Mouse (Mus musculus) brown adipose tissue, adult 24 weeks (tissue): ENCODE measurements at regions not wholly inside any gene's neighbourhood (a gene's known extent, or its start where the extent isn't known, plus 50 kb on each side); places are given as distances from the start of the nearest gene placed in this dataset.

Experiments used
- H3K27ac ChIP-seq: fragments of 200-500 bp; replicated peaks from 2 replicates; pipeline ENCODE4 v1.5.1; 2012; ENCODE audit warnings: low read depth, mild to moderate bottlenecking, low read length
- H3K4me1 ChIP-seq: fragments of 200-500 bp; 2 replicates; pipeline ENCODE4 v1.6.1; 2012; ENCODE audit warnings: low read length, mixed read lengths; ENCODE audit not compliant: control insufficient read depth, insufficient read depth, insufficient read length
- H3K4me3 ChIP-seq: fragments of 200-500 bp; 2 replicates; pipeline ENCODE4 v1.5.1; 2012; ENCODE audit warnings: low read depth, mild to moderate bottlenecking, low read length, moderate library complexity; ENCODE audit not compliant: insufficient read depth

DNA sequence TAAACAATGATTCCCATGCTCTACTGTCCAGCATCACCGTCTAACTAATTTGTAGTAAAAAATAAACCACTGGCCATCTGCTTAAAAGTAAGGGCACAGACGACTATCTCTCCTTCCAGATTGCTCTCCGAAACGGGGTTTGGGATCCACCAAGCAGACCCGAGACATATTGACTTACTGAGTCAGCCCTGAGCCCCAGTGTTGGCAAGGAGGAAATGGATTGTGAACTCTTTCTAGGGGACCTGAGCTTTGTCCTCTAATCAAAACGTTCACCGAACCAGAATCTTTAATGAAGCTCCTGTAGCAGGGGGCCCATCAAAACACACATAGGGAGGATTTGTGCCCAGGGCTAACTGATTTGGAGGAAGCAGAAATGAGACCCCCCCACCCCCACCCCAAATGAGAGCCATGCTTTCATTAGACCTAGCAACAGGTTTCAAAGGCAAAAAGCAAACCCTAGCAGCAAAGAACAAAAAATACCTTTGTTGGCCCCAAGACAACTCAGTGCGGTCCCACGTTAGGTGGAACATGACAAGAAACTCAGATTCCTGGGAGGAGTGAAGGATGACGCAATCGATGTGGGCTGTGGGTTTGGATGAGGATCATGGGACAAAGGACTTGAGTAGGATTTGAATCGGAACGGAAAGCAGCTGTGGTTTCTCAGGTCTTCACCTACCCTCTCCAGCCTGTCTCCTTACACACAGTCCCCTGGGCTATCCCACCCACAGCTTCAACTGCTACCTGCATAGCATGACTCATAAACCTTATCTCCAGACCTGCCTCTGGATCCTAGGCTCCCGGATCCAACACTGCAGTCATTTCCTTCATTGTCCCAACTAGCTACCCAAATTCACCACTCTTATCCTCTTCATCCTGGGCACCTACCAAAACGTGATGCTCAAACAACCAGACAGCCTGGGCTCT is 62.2 kb upstream of the Rreb1 start:
- Histone ChIP-seq H3K4me1 (no peaks in the 10 kb centered on the region; the same call in 1 of the 2 replicates), H3K4me3 (no peak overlapping the region), H3K27ac (no peak overlapping the region)

GRCm38 (mm10) chr13:37717793-37718192 is 60.4 kb upstream of the Rreb1 start:
- Histone ChIP-seq H3K4me3 (no peak overlapping the region), H3K4me1 (no peaks in the 10 kb centered on the region; the same call in 1 of the 2 replicates), H3K27ac (no peak overlapping the region)

GRCm38 (mm10) chr13:37718364-37718763 is 59.8 kb upstream of the Rreb1 start:
- Histone ChIP-seq H3K4me1 (no peaks in the 10 kb centered on the region; the same call in 1 of the 2 replicates), H3K27ac (no peak overlapping the region), H3K4me3 (no peak overlapping the region)
